ENCODE assay signal across 8 mouse cellular contexts in genomic region chr5:130221316-130221715, GRCm38 (mm10). TPM values are rescaled to one million over a fixed set of nuclear protein-coding genes. Genes with fewer than 3 reads are reported as not detected.
DNase-seq lines count a peak whose midpoint lies in the region; ATAC-seq and TF ChIP-seq lines count a peak whose summit lies in the region.

No protein-coding gene starts in this region.

- H3K36me3 ChIP-seq in heart, embryonic 11.5 days (ENCODE audit: control insufficient read depth, insufficient read depth, low read length): peaks cover 3% of the 10 kb centered on the region; the same call in 1 of the 2 replicates
- H3K36me3 ChIP-seq in intestine, embryonic 14.5 days (ENCODE audit: control insufficient read depth, insufficient read depth, low read length): peaks cover 2% of the 10 kb centered on the region; the same call in 1 of the 2 replicates
- H3K36me3 ChIP-seq in midbrain, embryonic 14.5 days (ENCODE audit: control insufficient read depth, insufficient read depth, low read length): no peaks in the 10 kb centered on the region

- H3K9ac ChIP-seq in heart, embryonic 11.5 days (ENCODE audit: low read depth, low read length): peak overlapping the region; percentile 94
- H3K9ac ChIP-seq in intestine, embryonic 14.5 days (ENCODE audit: low read length): peak overlapping the region; percentile 96
- H3K9ac ChIP-seq in midbrain, embryonic 14.5 days (replicated peaks; ENCODE audit: low read length): peak overlapping the region; percentile 94

- DNase-seq in heart, postnatal 10 days: no peak
- DNase-seq in intestine, embryonic 14.5 days (ENCODE audit: low spot score): no peak
- DNase-seq in midbrain, embryonic 14.5 days: no peak
- DNase-seq in spleen, postnatal 4 days (ENCODE audit: low spot score in 2 of 2): no peak
- no peak for DNase-seq in left cerebral cortex, postnatal 36 days (ENCODE audit: low spot score in 2 of 2)
- no peak for DNase-seq in embryo, embryonic 11 days

- TF ChIP-seq CTCF in bone marrow macrophage, adult 2 months (IDR thresholded peaks at IDR 0.05; ENCODE audit: low read depth, low read length): no peak

- no peak overlapping the region for H3K27ac ChIP-seq in heart, embryonic 11.5 days (ENCODE audit: low read depth, low read length)
- peak overlapping the region; percentile 63; the same call in 1 of the 2 replicates for H3K27ac ChIP-seq in bone marrow macrophage, adult 2 months (ENCODE audit: insufficient read depth, low read depth, low read length)
- H3K27ac ChIP-seq in intestine, embryonic 14.5 days (ENCODE audit: low read depth): peak overlapping the region; percentile 80; the same call in 1 of the 2 replicates
- H3K27ac ChIP-seq in midbrain, embryonic 14.5 days (replicated peaks; ENCODE audit: low read depth, low read length): peak overlapping the region; percentile 78

- H3K27me3 ChIP-seq in heart, embryonic 11.5 days (ENCODE audit: control insufficient read depth, insufficient read depth, low read length): no peaks in the 10 kb centered on the region
- no peaks in the 10 kb centered on the region for H3K27me3 ChIP-seq in intestine, embryonic 14.5 days (replicated peaks; ENCODE audit: control insufficient read depth, insufficient read depth, low read length)
- no peaks in the 10 kb centered on the region for H3K27me3 ChIP-seq in midbrain, embryonic 14.5 days (ENCODE audit: control insufficient read depth, insufficient read depth, low read length)

- peak overlapping the region; percentile 84 for H3K4me2 ChIP-seq in heart, embryonic 11.5 days
- H3K4me2 ChIP-seq in intestine, embryonic 14.5 days (ENCODE audit: low read length): peak overlapping the region; percentile 78
- peak overlapping the region; percentile 73 for H3K4me2 ChIP-seq in midbrain, embryonic 14.5 days (ENCODE audit: low read length)

- H3K4me3 ChIP-seq in heart, embryonic 11.5 days (ENCODE audit: low read depth, low read length): peak overlapping the region; percentile 84
- peak overlapping the region; percentile 77 for H3K4me3 ChIP-seq in bone marrow macrophage, adult 2 months (ENCODE audit: insufficient read depth, low read length)
- H3K4me3 ChIP-seq in intestine, embryonic 14.5 days (ENCODE audit: low read depth, low read length): peak overlapping the region; percentile 99
- peak overlapping the region; percentile 99 for H3K4me3 ChIP-seq in midbrain, embryonic 14.5 days (replicated peaks; ENCODE audit: low read depth, low read length)

- intact Hi-C loops in heart, postnatal 10 days (cut with DNase I): loop anchor here (5.0 kb wide), 2 partner anchors 49 to 199 kb away; partner anchors contain the start of gene Rabgef1
- intact Hi-C loops in left cerebral cortex, postnatal 36 days (cut with DNase I): no loop called here

- ATAC-seq in heart, embryonic 11.5 days (replicated peaks; ENCODE audit: insufficient number of reproducible peaks, low FRiP score, low TSS enrichment): no peak
- ATAC-seq in intestine, embryonic 14.5 days (replicated peaks; ENCODE audit: low FRiP score, low TSS enrichment, low read depth): no peak
- no peak for ATAC-seq in midbrain, embryonic 14.5 days (ENCODE audit: low FRiP score, low TSS enrichment)

- peaks cover 16% of the 10 kb centered on the region for H3K4me1 ChIP-seq in heart, embryonic 11.5 days (ENCODE audit: control insufficient read depth, insufficient read depth, low read length)
- peaks cover 25% of the 10 kb centered on the region for H3K4me1 ChIP-seq in bone marrow macrophage, adult 2 months (ENCODE audit: control insufficient read depth, insufficient read depth, low read length)
- H3K4me1 ChIP-seq in intestine, embryonic 14.5 days (replicated peaks; ENCODE audit: control insufficient read depth, insufficient read depth, low read length): peaks cover 16% of the 10 kb centered on the region
- peaks cover 11% of the 10 kb centered on the region; the same call in 1 of the 2 replicates for H3K4me1 ChIP-seq in midbrain, embryonic 14.5 days (ENCODE audit: control insufficient read depth, insufficient read depth, low read length)

- WGBS in heart, embryonic 11.5 days (ENCODE audit: insufficient replicate concordance): 53% methylated on average over 2 of the region's 2 CpGs
- WGBS in intestine, embryonic 14.5 days: 44% methylated on average over 2 of the region's 2 CpGs
- WGBS in midbrain, embryonic 14.5 days: 56% methylated on average over 2 of the region's 2 CpGs

- H3K9me3 ChIP-seq in heart, embryonic 11.5 days (replicated peaks; ENCODE audit: control insufficient read depth, low read length): no peaks in the 10 kb centered on the region
- H3K9me3 ChIP-seq in intestine, embryonic 14.5 days (ENCODE audit: control insufficient read depth, low read length): no peaks in the 10 kb centered on the region
- no peaks in the 10 kb centered on the region for H3K9me3 ChIP-seq in midbrain, embryonic 14.5 days (ENCODE audit: control insufficient read depth, low read length)

- TF ChIP-seq POLR2A in bone marrow macrophage, adult 2 months (IDR thresholded peaks at IDR 0.05; ENCODE audit: borderline replicate concordance, low read depth, low read length): no peak

RNA-seq across cellular contexts. Expression of gene Tmem248, which starts 4.4 kb away (rescaled TPM):
- polyA plus RNA-seq in heart, embryonic 11.5 days (2014; fragmentation: Nextera tagmentation; extraction: Ambion mirVana): 32.1 and 33.8 TPM in 2 replicates
- 10 to 100 TPM; 41.3 to 41.7 TPM for total RNA-seq in heart, postnatal 10 days (2021)
- 30.3 and 33.4 TPM in 2 replicates for polyA plus RNA-seq in bone marrow macrophage, adult 2 months (2012; ENCODE audit: insufficient read depth, insufficient read length, missing spikeins)
- 40.6 and 45.5 TPM in 2 replicates for polyA plus RNA-seq in intestine, embryonic 14.5 days (2014; fragmentation: Nextera tagmentation; extraction: Ambion mirVana)
- polyA plus RNA-seq in midbrain, embryonic 14.5 days (2014; fragmentation: Nextera tagmentation; extraction: Ambion mirVana): 29.5 and 33.2 TPM in 2 replicates
- total RNA-seq in left cerebral cortex, postnatal 36 days (2021): 10 to 100 TPM; 42.9 to 43.3 TPM

RNA-seq across cellular contexts. Expression of gene Sbds, which starts 34.0 kb away (rescaled TPM):
- polyA plus RNA-seq in heart, embryonic 11.5 days (2014; fragmentation: Nextera tagmentation; extraction: Ambion mirVana): 58.2 and 61.1 TPM in 2 replicates
- 10 to 100 TPM; 44.3 to 46.8 TPM for total RNA-seq in heart, postnatal 10 days (2021)
- polyA plus RNA-seq in bone marrow macrophage, adult 2 months (2012; ENCODE audit: insufficient read depth, insufficient read length, missing spikeins): 87.1 and 111 TPM in 2 replicates
- polyA plus RNA-seq in intestine, embryonic 14.5 days (2014; fragmentation: Nextera tagmentation; extraction: Ambion mirVana): 60.3 and 60.5 TPM in 2 replicates
- 44.1 and 56.8 TPM in 2 replicates for polyA plus RNA-seq in midbrain, embryonic 14.5 days (2014; fragmentation: Nextera tagmentation; extraction: Ambion mirVana)
- 10 to 100 TPM; 75.4 to 81.3 TPM for total RNA-seq in left cerebral cortex, postnatal 36 days (2021)

RNA-seq across cellular contexts. Expression of gene Tyw1, which starts 34.1 kb away (rescaled TPM):
- 17.8 and 20.3 TPM in 2 replicates for polyA plus RNA-seq in heart, embryonic 11.5 days (2014; fragmentation: Nextera tagmentation; extraction: Ambion mirVana)
- total RNA-seq in heart, postnatal 10 days (2021): 1 to 10 TPM; 9.4 to 9.5 TPM
- polyA plus RNA-seq in bone marrow macrophage, adult 2 months (2012; ENCODE audit: insufficient read depth, insufficient read length, missing spikeins): 12.3 and 12.7 TPM in 2 replicates
- polyA plus RNA-seq in intestine, embryonic 14.5 days (2014; fragmentation: Nextera tagmentation; extraction: Ambion mirVana): 31.5 and 32.4 TPM in 2 replicates
- 18.5 and 26.4 TPM in 2 replicates for polyA plus RNA-seq in midbrain, embryonic 14.5 days (2014; fragmentation: Nextera tagmentation; extraction: Ambion mirVana)
- total RNA-seq in left cerebral cortex, postnatal 36 days (2021): 10 to 100 TPM; 15.3 to 16.2 TPM

RNA-seq across cellular contexts. Expression of gene Rabgef1, which starts 49.7 kb away (rescaled TPM):
- 20.8 and 22.0 TPM in 2 replicates for polyA plus RNA-seq in heart, embryonic 11.5 days (2014; fragmentation: Nextera tagmentation; extraction: Ambion mirVana)
- total RNA-seq in heart, postnatal 10 days (2021): 10 to 100 TPM; 20.3 to 20.7 TPM
- polyA plus RNA-seq in bone marrow macrophage, adult 2 months (2012; ENCODE audit: insufficient read depth, insufficient read length, missing spikeins): 22.3 and 25.4 TPM in 2 replicates
- 22.3 and 24.7 TPM in 2 replicates for polyA plus RNA-seq in intestine, embryonic 14.5 days (2014; fragmentation: Nextera tagmentation; extraction: Ambion mirVana)
- polyA plus RNA-seq in midbrain, embryonic 14.5 days (2014; fragmentation: Nextera tagmentation; extraction: Ambion mirVana): 38.9 and 40.3 TPM in 2 replicates
- 10 to 100 TPM; 58.6 to 59.7 TPM for total RNA-seq in left cerebral cortex, postnatal 36 days (2021)
